Mouse (Mus musculus) erythroblast, embryonic 14.5 days (primary cell): Measurements from ENCODE around the gene Tmem51.

Source experiments
- GATA1 ChIP-seq: IDR thresholded peaks from 2 replicates; pipeline ENCODE4 v1.6.1; 2012; ENCODE audit warnings: low read length, inconsistent platforms, mixed read lengths
- TAL1 ChIP-seq: IDR thresholded peaks from 3 replicates; pipeline ENCODE4 v1.6.1; 2012; ENCODE audit warnings: low read length, inconsistent platforms, mixed read lengths

GRCm38 (mm10) chr4:142082703-142083102 lies 1.4 kb downstream of the Tmem51 start:
- TF ChIP-seq TAL1 (no peak), GATA1 (no peak)
